Mouse (Mus musculus) ovary, postnatal 14 days (tissue): ENCODE results near the gene Sav1.

Source experiments
- DNase-seq: peaks from one replicate; pipeline ENCODE4 v3.0.0; 2022; ENCODE audit warnings: low spot score

The Sav1 gene

GRCm38 (mm10) chr12:69986786-69987497 lies at the start of gene Sav1:
Sav1 (minus strand) TSS chr12:69987002.
- DNase-seq: peak; percentile 81

GRCm38 (mm10) chr12:70026233-70026632 lies 39.4 kb upstream of the Sav1 start:
- no peak for DNase-seq

- DNase-seq: no peak
Measured at GRCm38 (mm10) chr12:70025431-70025830, 38.6 kb upstream of the Sav1 start.

GRCm38 (mm10) chr12:70023580-70023979 lies 36.8 kb upstream of the Sav1 start:
- no peak for DNase-seq

- no peak for DNase-seq
Measured at GRCm38 (mm10) chr12:70018153-70018552, 31.4 kb upstream of the Sav1 start.

GRCm38 (mm10) chr12:70015936-70016335 lies 29.1 kb upstream of the Sav1 start:
- DNase-seq: no peak

GRCm38 (mm10) chr12:70011681-70012080 lies 24.9 kb upstream of the Sav1 start:
- no peak for DNase-seq

GRCm38 (mm10) chr12:70010356-70010755 lies 23.6 kb upstream of the Sav1 start:
- DNase-seq: no peak

GRCm38 (mm10) chr12:70005103-70005502 lies 18.3 kb upstream of the Sav1 start:
- no peak for DNase-seq

GRCm38 (mm10) chr12:69998186-69998983 lies 11.6 kb upstream of the Sav1 start:
- no peak for DNase-seq

GRCm38 (mm10) chr12:69995382-69995781 lies 8.6 kb upstream of the Sav1 start:
- no peak for DNase-seq

GRCm38 (mm10) chr12:69986241-69986762 lies 500 bp downstream of the Sav1 start:
- peak; percentile 18 for DNase-seq

- no peak for DNase-seq
Measured at GRCm38 (mm10) chr12:69985546-69985945, 1.3 kb downstream of the Sav1 start.

GRCm38 (mm10) chr12:69982874-69983273 lies 3.9 kb downstream of the Sav1 start:
- DNase-seq: no peak

- no peak for DNase-seq
Measured at GRCm38 (mm10) chr12:69977376-69977998, 9.3 kb downstream of the Sav1 start.

- DNase-seq: no peak
Measured at GRCm38 (mm10) chr12:69976688-69977087, 10.1 kb downstream of the Sav1 start.

GRCm38 (mm10) chr12:69973666-69974065 lies 13.1 kb downstream of the Sav1 start:
- no peak for DNase-seq

GRCm38 (mm10) chr12:69968154-69968553 lies 18.6 kb downstream of the Sav1 start:
- no peak for DNase-seq

GRCm38 (mm10) chr12:69967112-69967511 lies 19.7 kb downstream of the Sav1 start:
- no peak for DNase-seq

- DNase-seq: peak; percentile 17
Measured at GRCm38 (mm10) chr12:69966071-69966470, 20.7 kb downstream of the Sav1 start.

- no peak for DNase-seq
Measured at GRCm38 (mm10) chr12:69965644-69966043, 21.2 kb downstream of the Sav1 start.

GRCm38 (mm10) chr12:69963141-69963540 lies 23.7 kb downstream of the Sav1 start:
- no peak for DNase-seq

- peak; percentile 26 for DNase-seq
Measured at GRCm38 (mm10) chr12:69962468-69962867, 24.3 kb downstream of the Sav1 start.
